Mouse (Mus musculus) gastrocnemius, adult 2 months (tissue): ENCODE measurements at regions not wholly inside any gene's neighbourhood (a gene's known extent, or its start where the extent isn't known, plus 50 kb on each side); places are given as distances from the start of the nearest gene placed in this dataset.
"Not testable (repeated sequence)": the region's sequence is repeated elsewhere in the genome, so short reads cannot be mapped to it uniquely, and the experiment has no call there.

Experiments
- DNase-seq: peaks from one replicate; pipeline ENCODE4 v3.0.0; 2022
- H3K27ac ChIP-seq: fragments of 200-600 bp; 2 replicates; pipeline ENCODE4 v1.8.1; 2022; ENCODE audit warnings: mild to moderate bottlenecking
- H3K4me3 ChIP-seq: fragments of 200-600 bp; 2 replicates; pipeline ENCODE4 v1.8.1; 2022; ENCODE audit warnings: mild to moderate bottlenecking, moderate library complexity
- CTCF ChIP-seq: fragments of 200-600 bp; IDR thresholded peaks from 2 replicates; pipeline ENCODE4 v1.8.1; 2022; ENCODE audit warnings: antibody characterized with exemption, mild to moderate bottlenecking, moderate library complexity
- intact Hi-C: fragments of 180-260 bp; cut with DNase I; formaldehyde crosslinking; loops from one replicate; pipeline ENCODE4 v1.15.1; 2025

DNA sequence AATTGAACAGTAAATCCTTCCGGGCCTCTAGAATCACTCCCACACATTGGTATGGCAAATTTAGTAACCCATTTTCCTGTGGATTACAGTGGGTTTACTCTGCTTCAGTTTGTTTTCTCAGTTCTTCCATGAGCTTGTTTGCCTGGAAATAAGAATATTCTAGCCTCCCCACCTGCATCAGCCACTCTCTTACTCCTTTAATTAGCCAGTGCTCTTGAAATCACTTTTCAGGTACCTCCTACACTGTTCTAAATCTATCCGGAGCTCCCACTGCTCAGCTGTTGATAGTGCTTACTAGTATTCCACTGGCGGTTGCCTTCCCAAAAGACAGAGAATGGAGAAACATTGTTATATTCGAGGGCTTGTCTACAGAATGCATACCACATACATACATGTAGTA, 167.1 kb downstream of the Htr7 start:
- no peak for DNase-seq
- intact Hi-C loops, result no loop called here
- no peak for TF ChIP-seq CTCF

DNA sequence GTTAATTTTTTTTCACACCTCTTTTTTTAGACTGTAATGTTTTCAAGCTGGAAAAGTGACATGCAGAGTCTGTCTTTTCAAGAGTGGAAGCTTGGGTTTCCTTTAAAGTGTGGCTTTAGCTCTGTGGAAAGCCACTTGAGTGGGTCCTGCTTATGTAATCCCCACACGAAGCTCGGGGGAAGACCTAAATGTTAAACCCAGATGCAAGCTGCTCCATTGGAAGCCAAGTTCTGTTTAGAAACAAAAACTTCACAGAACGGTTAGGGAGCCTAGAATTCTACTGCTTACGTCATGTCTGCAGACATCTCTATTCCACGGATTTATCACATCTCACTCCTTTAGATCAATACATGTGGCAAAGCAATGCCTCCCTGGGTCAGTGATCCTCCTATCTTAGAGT, 171.0 kb downstream of the Htr7 start:
- Histone ChIP-seq H3K4me3 (no peak overlapping the region), H3K27ac (no peak overlapping the region)
- DNase-seq, result no peak
- intact Hi-C loops, result no loop called here
- TF ChIP-seq CTCF, result no peak

More for the DNA sequence above, 167.1 kb downstream of the Htr7 start:
- Histone ChIP-seq H3K27ac (no peak overlapping the region), H3K4me3 (no peak overlapping the region)

DNA sequence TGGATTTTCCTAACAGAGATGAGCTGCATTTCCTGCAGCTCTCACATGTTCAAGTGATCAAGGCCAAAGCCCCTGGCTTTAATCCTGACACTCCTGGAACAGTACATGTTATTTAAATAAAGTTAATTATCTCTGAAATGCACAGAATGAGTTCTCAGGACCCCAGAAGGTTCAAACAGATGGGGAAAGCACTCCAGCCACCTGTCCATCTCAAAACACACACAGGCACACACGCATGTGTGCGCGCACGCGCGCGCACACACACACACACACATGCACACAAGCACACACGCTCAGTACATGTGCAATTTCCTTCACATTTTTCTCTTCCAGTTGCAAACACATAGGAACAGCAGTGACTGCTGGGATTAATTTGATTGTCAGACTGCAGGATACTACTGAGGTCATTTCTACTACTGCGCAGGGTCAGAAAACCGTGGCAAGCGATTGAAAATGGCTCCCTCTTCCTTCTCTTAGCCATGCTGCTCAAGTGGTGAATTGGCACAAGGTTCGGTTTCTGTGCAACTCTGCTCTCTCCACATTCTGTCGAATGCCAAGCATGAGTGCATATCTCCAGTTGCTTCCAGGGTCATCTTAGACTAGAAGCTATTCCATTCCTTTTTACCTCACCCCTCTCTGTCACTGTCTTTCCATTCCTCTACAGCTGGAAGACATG, 175.4 kb downstream of the Htr7 start:
- intact Hi-C loops, result no loop called here
- no peak for DNase-seq
- no peak for TF ChIP-seq CTCF
- H3K4me3 ChIP-seq, result no peak overlapping the region
- no peak overlapping the region for H3K27ac ChIP-seq

DNA sequence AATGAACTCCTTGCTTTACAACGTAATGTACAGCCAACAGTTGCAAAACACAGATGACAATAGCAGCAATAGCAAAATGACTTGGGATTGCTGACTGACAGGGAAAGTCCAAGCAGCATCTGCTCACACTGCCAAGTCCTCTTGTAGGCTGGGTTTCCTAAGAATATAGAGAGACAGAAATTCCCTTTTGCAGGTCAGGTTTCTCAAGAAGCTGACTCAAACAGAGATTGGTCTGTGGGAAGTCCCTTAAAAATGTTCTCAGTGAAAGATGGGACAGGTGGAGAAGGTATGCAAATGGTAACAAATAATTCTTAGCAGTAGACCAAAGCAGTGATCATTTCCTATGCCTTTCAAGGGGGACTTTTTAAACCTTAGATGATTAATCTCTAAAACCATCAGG, 181.8 kb downstream of the Htr7 start:
- H3K4me3 ChIP-seq, result no peak overlapping the region
- TF ChIP-seq CTCF, result no peak
- intact Hi-C loops, result no loop called here
- H3K27ac ChIP-seq, result no peak overlapping the region
- no peak for DNase-seq

DNA sequence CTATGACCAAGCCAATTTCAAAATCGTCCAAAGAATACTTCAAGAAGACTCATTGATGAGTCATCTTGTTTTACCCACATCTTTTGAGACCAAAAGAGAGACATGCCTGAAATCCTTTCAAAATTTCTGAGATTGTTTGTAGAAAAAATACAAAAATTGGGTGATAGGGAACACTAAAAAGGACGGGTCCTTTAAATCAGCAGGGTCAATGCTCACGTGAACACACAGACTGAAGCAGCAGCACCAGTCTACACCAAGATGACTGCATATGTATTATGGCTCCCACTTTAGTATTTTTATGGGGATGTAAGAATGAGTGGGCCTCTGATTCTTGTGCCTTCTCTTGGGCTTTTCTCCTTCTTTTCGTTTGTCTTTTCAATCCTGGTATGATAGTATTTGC, 186.6 kb downstream of the Htr7 start:
- no peak for TF ChIP-seq CTCF
- no peak for DNase-seq
- intact Hi-C loops, result no loop called here
- H3K4me3 ChIP-seq, result no peak overlapping the region
- no peak overlapping the region for H3K27ac ChIP-seq

DNA sequence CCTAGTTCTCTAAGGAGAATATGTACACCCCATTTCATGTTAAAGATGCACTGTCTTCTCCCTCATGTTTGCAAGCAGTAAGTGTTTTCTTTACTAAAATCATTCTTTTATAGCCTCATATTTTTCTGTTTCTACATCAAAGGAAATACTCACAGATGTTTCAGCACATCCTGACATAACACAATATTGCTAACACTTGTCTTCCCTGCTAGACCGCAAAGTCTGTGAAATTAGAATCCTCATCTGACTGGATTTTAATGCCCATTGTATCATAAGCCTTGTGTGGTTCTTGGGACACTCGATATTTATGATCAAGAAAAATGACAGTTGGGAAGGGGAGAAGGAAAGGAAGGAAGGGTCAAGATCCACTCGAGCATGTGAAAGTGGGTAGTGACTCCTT, 188.8 kb downstream of the Htr7 start:
- no peak for TF ChIP-seq CTCF
- intact Hi-C loops, result no loop called here
- no peak for DNase-seq
- no peak overlapping the region for H3K27ac ChIP-seq
- no peak overlapping the region for H3K4me3 ChIP-seq

DNA sequence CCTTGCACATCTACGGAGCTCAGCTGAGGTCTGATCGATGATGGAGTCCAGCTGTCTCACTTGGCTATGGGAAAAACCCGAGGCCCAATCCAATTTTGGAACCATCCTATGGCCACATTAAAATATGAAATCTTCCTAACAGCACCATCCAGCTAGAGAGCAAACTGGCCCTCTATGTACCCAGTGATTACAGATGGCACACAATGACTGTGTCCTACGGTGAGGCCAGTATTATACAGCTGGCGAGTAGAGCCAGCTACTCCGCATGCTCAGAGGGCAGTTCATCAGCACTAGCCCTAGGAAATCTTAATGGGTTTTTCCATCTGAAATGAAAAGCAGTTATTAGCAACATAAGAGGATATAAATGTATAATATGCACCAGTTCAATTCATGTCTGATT, 194.3 kb downstream of the Htr7 start:
- no peak for DNase-seq
- Histone ChIP-seq H3K27ac (no peak overlapping the region), H3K4me3 (no peak overlapping the region)
- TF ChIP-seq CTCF, result no peak
- intact Hi-C loops, result no loop called here

DNA sequence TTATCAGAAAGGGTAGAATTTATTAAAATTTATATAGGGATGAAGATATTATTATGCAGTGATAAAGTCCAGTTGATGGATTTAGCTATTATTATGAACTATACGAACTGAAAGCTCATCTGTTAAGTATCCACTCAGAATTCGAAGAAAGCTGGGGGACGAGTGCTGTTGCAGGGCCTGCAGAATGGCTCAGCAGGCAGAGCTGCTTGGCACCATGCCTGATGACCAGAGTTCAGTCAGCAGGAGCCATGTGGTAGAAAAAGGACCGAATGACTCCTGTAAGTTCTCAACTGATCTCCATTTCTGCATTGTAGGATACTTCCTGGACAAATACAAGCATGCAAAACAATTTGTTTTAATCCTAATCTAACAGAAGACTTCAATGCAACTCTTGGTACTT, 195.9 kb downstream of the Htr7 start:
- no peak overlapping the region for H3K27ac ChIP-seq
- TF ChIP-seq CTCF, result no peak
- DNase-seq, result peak; percentile 19
- intact Hi-C loops, result no loop called here
- no peak overlapping the region for H3K4me3 ChIP-seq

DNA sequence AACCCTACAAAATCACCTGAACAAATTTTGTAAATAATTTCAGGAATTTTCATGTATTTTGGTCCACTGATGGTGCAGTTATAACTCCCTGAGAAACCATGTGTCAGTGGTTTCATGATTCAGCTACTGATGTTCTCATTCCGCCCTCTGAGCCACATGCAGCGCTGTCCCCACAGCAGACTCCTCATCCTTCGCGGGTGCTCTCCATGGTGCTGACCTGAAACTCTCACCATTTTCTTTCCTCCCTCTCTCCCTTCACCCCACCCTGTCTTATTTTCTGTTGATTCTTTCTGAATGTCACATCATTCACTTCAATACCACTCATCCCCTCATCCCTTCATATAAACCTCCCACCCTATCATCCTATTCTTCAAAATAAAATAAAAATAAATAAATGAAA, 224.3 kb downstream of the Htr7 start:
- intact Hi-C loops, result no loop called here
- TF ChIP-seq CTCF, result no peak
- Histone ChIP-seq H3K4me3 (no peak overlapping the region), H3K27ac (no peak overlapping the region)
- DNase-seq, result peak; percentile 15

DNA sequence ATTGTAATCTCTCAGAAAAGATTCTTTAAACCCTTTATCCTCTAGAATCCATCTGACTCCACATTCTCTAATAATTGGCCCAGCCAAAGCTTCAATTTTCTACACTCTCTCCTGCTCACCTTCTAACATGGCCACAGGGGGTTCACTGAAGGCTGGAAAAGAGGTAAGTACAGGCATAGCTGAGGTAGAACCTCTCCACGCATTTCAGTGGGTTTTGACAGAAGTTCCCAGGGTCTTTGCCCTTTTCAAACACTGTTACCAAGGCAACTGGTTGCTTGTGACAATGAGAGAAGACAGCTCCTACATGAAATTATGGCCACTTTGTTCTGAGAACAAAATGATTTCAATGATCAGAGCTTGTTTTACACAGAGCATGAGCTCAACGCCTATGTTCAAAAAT, 231.2 kb downstream of the Htr7 start:
- no peak for TF ChIP-seq CTCF
- H3K27ac ChIP-seq, result no peak overlapping the region
- no peak for DNase-seq
- intact Hi-C loops, result no loop called here
- no peak overlapping the region for H3K4me3 ChIP-seq

DNA sequence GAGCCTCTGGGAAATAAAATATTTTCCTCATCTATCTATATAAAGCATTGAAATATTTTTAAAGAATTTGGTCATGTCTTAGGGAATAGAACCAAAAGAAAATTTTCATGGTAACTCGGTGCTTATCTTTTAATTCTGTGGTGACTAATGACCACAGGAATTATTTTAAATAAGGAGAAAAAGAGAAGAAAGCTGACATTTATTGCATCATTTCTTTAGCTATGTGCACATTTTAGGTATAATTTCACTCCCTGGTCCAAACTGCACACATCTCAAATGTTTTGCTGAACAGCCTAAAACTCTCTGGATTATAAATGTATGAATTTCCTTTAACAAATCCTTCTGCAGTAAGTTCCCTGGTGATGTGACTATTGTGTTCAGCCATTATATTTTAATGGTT, 237.7 kb downstream of the Htr7 start:
- no peak overlapping the region for H3K27ac ChIP-seq
- DNase-seq, result no peak
- no peak for TF ChIP-seq CTCF
- no peak overlapping the region for H3K4me3 ChIP-seq
- intact Hi-C loops, result no loop called here

DNA sequence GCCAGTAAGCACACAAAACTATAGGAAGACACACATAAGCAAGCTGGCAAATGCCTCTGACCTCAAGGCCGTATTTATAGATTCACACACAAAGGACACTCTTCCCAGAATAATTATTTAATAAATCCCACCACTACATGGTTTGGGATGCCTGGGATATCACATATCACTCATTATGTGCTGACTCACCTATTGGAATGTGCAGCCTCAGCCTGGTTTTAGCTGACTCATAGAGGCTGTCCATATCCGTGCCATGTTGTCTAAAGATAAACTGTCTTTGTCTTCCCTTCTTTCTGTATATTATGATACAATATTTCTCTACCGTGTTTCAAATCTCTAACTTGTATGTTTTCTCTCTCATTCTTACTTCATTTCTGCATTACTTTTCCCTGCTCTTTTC, 262.6 kb downstream of the Htr7 start:
- Histone ChIP-seq H3K4me3 (no peak overlapping the region), H3K27ac (no peak overlapping the region)
- no peak for TF ChIP-seq CTCF
- intact Hi-C loops, result no loop called here
- DNase-seq, result no peak

DNA sequence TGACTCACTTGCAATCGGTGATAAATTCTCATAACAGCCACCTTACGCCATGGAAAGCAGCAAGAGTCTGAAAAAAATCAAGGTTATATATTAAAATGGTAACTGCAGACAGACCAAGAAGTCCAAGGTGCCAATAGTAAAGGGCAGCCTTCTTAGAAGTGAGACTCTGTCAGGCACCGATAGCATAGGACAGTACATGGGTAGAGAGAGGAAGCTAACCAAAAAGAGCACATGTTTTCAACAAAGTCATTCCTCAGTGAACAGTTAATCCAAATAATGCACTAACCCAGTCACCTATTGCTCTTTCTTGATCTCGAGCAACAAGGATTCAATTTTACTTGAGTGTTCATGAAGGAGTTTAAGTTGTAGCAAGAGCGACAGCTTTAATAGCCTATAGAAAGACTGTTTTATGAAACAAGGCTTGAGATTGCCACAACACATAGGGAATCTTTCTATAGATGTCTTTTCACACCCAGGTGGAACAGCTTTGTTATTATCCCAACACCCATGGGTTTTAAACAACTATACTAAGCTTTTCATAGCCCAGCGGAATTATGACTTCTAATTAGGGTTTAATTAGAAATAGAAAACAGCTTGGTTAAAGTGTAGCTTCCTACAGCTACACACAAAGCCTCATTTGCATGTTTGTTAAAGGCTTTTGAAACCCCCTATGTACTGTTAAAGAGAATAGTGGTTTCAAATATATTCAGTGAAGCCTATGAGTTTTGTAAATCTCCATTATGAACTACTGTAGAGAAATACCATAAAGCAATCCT, 269.9 kb downstream of the Htr7 start:
- no peak for TF ChIP-seq CTCF
- intact Hi-C loops, result no loop called here
- H3K27ac ChIP-seq, result no peak overlapping the region
- H3K4me3 ChIP-seq, result no peak overlapping the region
- DNase-seq, result no peak

DNA sequence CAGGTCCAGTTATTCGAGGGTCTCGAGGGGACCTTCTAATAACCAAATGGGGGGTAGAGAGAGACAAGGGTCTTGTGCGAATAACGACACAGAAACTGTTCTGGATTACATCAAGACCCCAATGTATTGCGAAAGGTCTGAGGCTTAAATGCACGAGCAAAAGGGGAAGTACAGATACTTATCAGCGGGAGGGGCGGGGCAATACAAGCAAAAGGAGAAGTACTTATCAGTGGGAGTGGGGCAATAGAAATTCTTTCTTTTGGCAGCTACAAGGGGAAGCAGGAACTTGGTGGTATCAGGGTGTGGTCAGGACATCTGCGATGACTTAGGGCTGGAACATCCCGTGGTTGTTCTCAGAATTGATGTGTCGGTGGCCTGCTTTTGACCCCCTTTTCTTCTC, 295.6 kb downstream of the Htr7 start:
- intact Hi-C loops, result not testable (repeated sequence)

More for the DNA sequence above, 295.6 kb downstream of the Htr7 start:
- not testable (repeated sequence) for H3K27ac ChIP-seq, H3K4me3 ChIP-seq, DNase-seq
